Mouse (Mus musculus) myocyte (in vitro differentiated cells): Measurements from ENCODE around the gene Tlcd2.

ENCODE experiments used
- CEBPB ChIP-seq: IDR thresholded peaks from 2 replicates; pipeline ENCODE4 v1.6.1; 2011; ENCODE audit warnings: mild to moderate bottlenecking, moderate library complexity; ENCODE audit not compliant: poor library complexity, insufficient read depth, severe bottlenecking
- POLR2A ChIP-seq: IDR thresholded peaks from one replicate; pipeline ENCODE4 v1.6.1; 2011; ENCODE audit warnings: low read depth, mild to moderate bottlenecking, control low read depth, moderate library complexity; ENCODE audit not compliant: insufficient read length
- USF1 ChIP-seq: IDR thresholded peaks from one replicate; pipeline ENCODE4 v1.6.1; 2011; ENCODE audit warnings: low read depth, mild to moderate bottlenecking, control low read depth, moderate library complexity

- TF ChIP-seq POLR2A = no peak
- TF ChIP-seq USF1 = no peak
- TF ChIP-seq CEBPB = no peak
Measured at GRCm38 (mm10) chr11:75439951-75440350, 21.6 kb upstream of the Tlcd2 start.
